In genomic region chr15:41977649-41978231, GRCm38 (mm10) we compare ENCODE assay signal across 10 mouse cellular contexts.
DNase-seq lines count a peak whose midpoint lies in the region; ATAC-seq and TF ChIP-seq lines count a peak whose summit lies in the region.
"Had no signal": no experiment of that assay in that cellular context is flagged by ENCODE, and none has a peak within 500 bp of the region (broad histone marks: within the 10 kb centered on the region; RNA-seq: fewer than 3 reads in every experiment).

No protein-coding gene starts in this region.

- peak; percentile 50 for DNase-seq in forebrain, postnatal 0 days
- no peak for DNase-seq in forebrain, embryonic 10.5 days (ENCODE audit: extremely low spot score, low spot score)
- peak; percentile 92 for DNase-seq in liver, adult 2 months (ENCODE audit: extremely low read depth, low read depth, low spot score)
- no peak for DNase-seq in liver, postnatal 0 days
- DNase-seq in fat pad, adult 2 months (ENCODE audit: extremely low read depth, low read depth, low spot score), result peak; percentile 51
- no peak for DNase-seq in kidney, adult 11 months
- no peak for DNase-seq in kidney, adult 2 months
- DNase-seq: lung, adult 18-20 months had no signal

- ATAC-seq in forebrain, postnatal 0 days, result peak; percentile 63
- no peak for ATAC-seq in liver, postnatal 0 days
- peak; percentile 80 for ATAC-seq in cerebellum, adult (ENCODE audit: insufficient number of reproducible peaks, low FRiP score, low TSS enrichment)

- no peak overlapping the region for H3K27ac ChIP-seq in forebrain, postnatal 0 days (ENCODE audit: low read depth, low read length)
- no peak overlapping the region for H3K27ac ChIP-seq in forebrain, embryonic 10.5 days
- H3K27ac ChIP-seq in liver, adult 2 months (replicated peaks; ENCODE audit: insufficient read depth, low read depth, low read length), result no peak overlapping the region
- no peak overlapping the region for H3K27ac ChIP-seq in liver, postnatal 0 days (ENCODE audit: low read depth)
- H3K27ac ChIP-seq in kidney, adult 2 months (ENCODE audit: insufficient read depth, low read depth, low read length), result no peak overlapping the region
- H3K27ac ChIP-seq: heart, embryonic 13.5 days had no signal

- H3K9ac ChIP-seq in forebrain, postnatal 0 days, result no peak overlapping the region
- H3K9ac ChIP-seq in liver, adult 2 months (ENCODE audit: low read depth, low read length), result no peak overlapping the region
- H3K9ac ChIP-seq in liver, postnatal 0 days (replicated peaks), result no peak overlapping the region
- H3K9ac ChIP-seq: heart, embryonic 13.5 days had no signal

- no peaks in the 10 kb centered on the region for H3K79me2 ChIP-seq in liver, adult 2 months (ENCODE audit: control insufficient read depth, insufficient read depth, low read length)

- no peak for TF ChIP-seq POLR2A in liver, adult 2 months (IDR thresholded peaks at IDR 0.05; ENCODE audit: extremely low read depth, insufficient read depth, low read length)
- TF ChIP-seq POLR2A in kidney, adult 2 months (IDR thresholded peaks at IDR 0.05; ENCODE audit: low read depth, low read length), result no peak

- no peaks in the 10 kb centered on the region for H3K9me3 ChIP-seq in forebrain, postnatal 0 days (ENCODE audit: low read length)
- no peaks in the 10 kb centered on the region for H3K9me3 ChIP-seq in forebrain, embryonic 10.5 days
- H3K9me3 ChIP-seq in liver, postnatal 0 days (ENCODE audit: low read length), result no peaks in the 10 kb centered on the region
- H3K9me3 ChIP-seq: heart, embryonic 13.5 days had no signal

- TF ChIP-seq CTCF in forebrain, postnatal 0 days (IDR thresholded peaks at IDR 0.05; ENCODE audit: low read depth), result no peak
- TF ChIP-seq CTCF in liver, adult 2 months (IDR thresholded peaks at IDR 0.05; ENCODE audit: low read depth, low read length), result no peak
- TF ChIP-seq CTCF in liver, postnatal 0 days (IDR thresholded peaks at IDR 0.05; ENCODE audit: low read depth), result no peak
- no peak for TF ChIP-seq CTCF in kidney, adult 2 months (conservative IDR thresholded peaks at IDR 0.05; ENCODE audit: insufficient read depth, insufficient read length, low read depth, low read length)

- TF ChIP-seq EP300 in liver, postnatal 0 days (IDR thresholded peaks at IDR 0.05; ENCODE audit: low read depth), result no peak

- H3K4me3 ChIP-seq in forebrain, postnatal 0 days (ENCODE audit: low read depth, low read length), result no peak overlapping the region
- no peak overlapping the region for H3K4me3 ChIP-seq in forebrain, embryonic 10.5 days
- H3K4me3 ChIP-seq in liver, adult 2 months (ENCODE audit: insufficient read depth, low read depth, low read length), result no peak overlapping the region
- H3K4me3 ChIP-seq in liver, postnatal 0 days (ENCODE audit: low read depth, low read length), result no peak overlapping the region
- H3K4me3 ChIP-seq in kidney, adult 2 months (ENCODE audit: insufficient read depth, low read depth, low read length), result no peak overlapping the region
- H3K4me3 ChIP-seq: heart, embryonic 13.5 days had no signal

- H3K36me3 ChIP-seq in forebrain, postnatal 0 days (ENCODE audit: insufficient read depth), result no peaks in the 10 kb centered on the region
- H3K36me3 ChIP-seq in forebrain, embryonic 10.5 days (replicated peaks), result no peaks in the 10 kb centered on the region
- H3K36me3 ChIP-seq in liver, adult 2 months (ENCODE audit: control insufficient read depth, insufficient read depth, low read length), result no peaks in the 10 kb centered on the region
- no peaks in the 10 kb centered on the region for H3K36me3 ChIP-seq in liver, postnatal 0 days (replicated peaks; ENCODE audit: insufficient read depth, low read length)
- H3K36me3 ChIP-seq in kidney, adult 2 months (ENCODE audit: control insufficient read depth, insufficient read depth, low read length), result no peaks in the 10 kb centered on the region
- H3K36me3 ChIP-seq: heart, embryonic 13.5 days had no signal

- H3K27me3 ChIP-seq in forebrain, postnatal 0 days (ENCODE audit: insufficient read depth, low read length), result no peaks in the 10 kb centered on the region
- H3K27me3 ChIP-seq in forebrain, embryonic 10.5 days (ENCODE audit: poor library complexity, severe bottlenecking), result no peaks in the 10 kb centered on the region
- H3K27me3 ChIP-seq in liver, adult 2 months (ENCODE audit: control insufficient read depth, insufficient read depth, low read length), result no peaks in the 10 kb centered on the region
- H3K27me3 ChIP-seq in liver, postnatal 0 days (ENCODE audit: insufficient read depth, low read length), result no peaks in the 10 kb centered on the region
- H3K27me3 ChIP-seq in kidney, adult 2 months (replicated peaks; ENCODE audit: control insufficient read depth, insufficient read depth, low read length), result no peaks in the 10 kb centered on the region; the same call in 1 of the 2 replicates
- H3K27me3 ChIP-seq: heart, embryonic 13.5 days had no signal

- H3K4me2 ChIP-seq in forebrain, postnatal 0 days (ENCODE audit: low read depth), result no peak overlapping the region
- no peak overlapping the region for H3K4me2 ChIP-seq in liver, postnatal 0 days (ENCODE audit: low read depth, low read length)
- H3K4me2 ChIP-seq: heart, embryonic 13.5 days had no signal

- WGBS in forebrain, postnatal 0 days, result 55% methylated on average over 12 of the region's 12 CpGs
- WGBS in forebrain, embryonic 10.5 days, result 93% methylated on average over 12 of the region's 12 CpGs
- WGBS in liver, adult 2 months, result 42% methylated on average over 12 of the region's 12 CpGs
- WGBS in liver, postnatal 0 days (ENCODE audit: insufficient replicate concordance), result 91% methylated on average over 12 of the region's 12 CpGs
- WGBS in kidney, adult 2 months, result 87% methylated on average over 12 of the region's 12 CpGs

- H3K4me1 ChIP-seq in forebrain, postnatal 0 days (ENCODE audit: insufficient read depth), result no peaks in the 10 kb centered on the region
- no peaks in the 10 kb centered on the region for H3K4me1 ChIP-seq in forebrain, embryonic 10.5 days
- H3K4me1 ChIP-seq in liver, adult 2 months (ENCODE audit: control insufficient read depth, insufficient read depth, low read length), result peaks cover 1% of the 10 kb centered on the region; the same call in 1 of the 2 replicates
- no peaks in the 10 kb centered on the region for H3K4me1 ChIP-seq in liver, postnatal 0 days (ENCODE audit: insufficient read depth)
- H3K4me1 ChIP-seq in kidney, adult 2 months (ENCODE audit: control insufficient read depth, insufficient read depth, low read length), result no peaks in the 10 kb centered on the region
- H3K4me1 ChIP-seq: heart, embryonic 13.5 days had no signal

Comparison
In these comparisons a context has a peak if more than half of its experiments do, and no peak if none do; other contexts are left out.
1. DNase-seq: peak in forebrain, postnatal 0 days (single experiment), liver, adult 2 months (single experiment) and fat pad, adult 2 months (single experiment); none in forebrain, embryonic 10.5 days (single experiment), liver, postnatal 0 days (single experiment), kidney, adult 11 months (single experiment) and kidney, adult 2 months (single experiment).